Mouse (Mus musculus): ENCODE data around the gene Syce2. TPM values are rescaled to one million over a fixed set of nuclear protein-coding genes. Genes with fewer than 3 reads are reported as not detected.

Syce2 gene
- polyA plus RNA-seq, 1 experiment from 2014 or later, result 70.3 TPM

DNA sequence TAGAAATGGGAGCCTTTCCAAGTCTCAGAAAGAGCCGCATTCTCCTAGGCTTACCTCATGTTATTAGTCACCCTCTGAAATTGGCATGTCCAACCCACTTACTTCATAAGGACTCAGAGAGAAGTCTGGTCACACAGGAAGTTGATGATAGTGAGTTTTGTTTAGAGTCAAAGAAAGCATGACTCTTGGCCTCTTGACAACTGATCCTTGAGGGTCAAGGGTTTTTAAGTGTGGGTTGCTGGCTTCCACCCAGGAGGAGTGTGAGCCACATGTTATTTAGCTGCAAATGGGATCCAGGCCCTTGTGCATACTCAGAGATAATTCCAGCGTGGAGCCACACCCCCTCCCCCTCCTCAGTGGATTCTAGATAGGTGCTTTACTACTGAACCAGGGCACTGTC, 49.7 kb downstream of the Syce2 start:
- Histone ChIP-seq H3K27ac (no peak overlapping the region), H3K36me3 (no peaks in the 10 kb centered on the region), H3K9me3 (replicated peaks) (no peaks in the 10 kb centered on the region), H3K4me2 (no peak overlapping the region), H3K9ac (no peak overlapping the region), H3K4me1 (0 out of 2 replicates have a peak, but pooled peaks cover 4% of the 10 kb centered on the region), H3K4me3 (replicated peaks) (no peak overlapping the region), H3K27me3 (peaks cover 46% of the 10 kb centered on the region)
- ATAC-seq (replicated peaks; ENCODE audit: low FRiP score), result no peak
- 83% methylated on average over 2 of the region's 2 CpGs for WGBS

- Histone ChIP-seq H3K27ac (no peak overlapping the region), H3K36me3 (no peaks in the 10 kb centered on the region), H3K4me3 (replicated peaks) (no peak overlapping the region), H3K9ac (no peak overlapping the region), H3K4me2 (no peak overlapping the region), H3K27me3 (peaks cover 37% of the 10 kb centered on the region), H3K4me1 (peaks cover 10% of the 10 kb centered on the region), H3K9me3 (replicated peaks) (no peaks in the 10 kb centered on the region)
- ATAC-seq (replicated peaks; ENCODE audit: low FRiP score), result no peak
- WGBS, result 68% methylated on average over 7 of the region's 7 CpGs
These were observed 53.6 kb downstream of the Syce2 start for GRCm38 (mm10) chr8:84925557-84925956.

DNA sequence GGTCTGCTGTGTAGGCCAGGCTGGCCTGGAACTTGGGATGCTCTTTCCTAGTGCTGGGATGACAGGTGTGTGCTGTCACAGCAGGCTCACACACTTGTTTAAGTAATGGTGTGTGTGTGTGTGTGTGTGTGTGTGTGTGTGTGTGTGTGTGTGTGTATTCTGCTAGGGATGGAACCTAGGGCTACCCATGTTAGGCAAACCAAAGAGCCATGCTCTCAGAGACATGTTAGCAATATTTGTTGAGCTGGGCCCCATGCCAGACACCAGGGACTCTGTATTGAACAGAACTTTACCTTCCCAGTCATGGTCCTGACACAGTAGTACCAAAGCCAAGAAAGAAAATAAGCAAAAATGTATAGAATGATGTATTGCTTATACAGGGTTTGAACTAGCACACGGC, 55.6 kb downstream of the Syce2 start:
- Histone ChIP-seq H3K36me3 (no peaks in the 10 kb centered on the region), H3K9me3 (replicated peaks) (no peaks in the 10 kb centered on the region), H3K27ac (no peak overlapping the region), H3K4me1 (peaks cover 10% of the 10 kb centered on the region), H3K4me2 (no peak overlapping the region), H3K27me3 (peaks cover 55% of the 10 kb centered on the region), H3K4me3 (replicated peaks) (no peak overlapping the region), H3K9ac (no peak overlapping the region)
- ATAC-seq (replicated peaks; ENCODE audit: low FRiP score), result no peak
- 90% methylated on average over 1 of the region's 1 CpGs for WGBS

GRCm38 (mm10) chr8:84928456-84929306, 56.8 kb downstream of the Syce2 start:
- 3% methylated on average over 51 of the region's 52 CpGs for WGBS
- Histone ChIP-seq H3K36me3 (no peaks in the 10 kb centered on the region), H3K4me2 (peak overlapping the region; percentile 72), H3K4me3 (replicated peaks) (peak overlapping the region; percentile 38), H3K9ac (no peak overlapping the region), H3K27me3 (peaks cover 55% of the 10 kb centered on the region), H3K27ac (no peak overlapping the region), H3K4me1 (peaks cover 10% of the 10 kb centered on the region), H3K9me3 (replicated peaks) (no peaks in the 10 kb centered on the region)
- ATAC-seq (replicated peaks; ENCODE audit: low FRiP score), result peak; percentile 79

- Histone ChIP-seq H3K27me3 (peaks cover 69% of the 10 kb centered on the region), H3K27ac (no peak overlapping the region), H3K9ac (no peak overlapping the region), H3K36me3 (no peaks in the 10 kb centered on the region), H3K4me3 (replicated peaks) (no peak overlapping the region), H3K9me3 (replicated peaks) (no peaks in the 10 kb centered on the region), H3K4me2 (no peak overlapping the region), H3K4me1 (peaks cover 19% of the 10 kb centered on the region)
- ATAC-seq (replicated peaks; ENCODE audit: low FRiP score), result no peak
- 82% methylated on average over 13 of the region's 13 CpGs for WGBS
These were observed 58.7 kb downstream of the Syce2 start for GRCm38 (mm10) chr8:84930582-84930981.

GRCm38 (mm10) chr8:84933767-84934559, 62.1 kb downstream of the Syce2 start:
- no peak overlapping the region for H3K9ac ChIP-seq
- ATAC-seq (replicated peaks; ENCODE audit: low FRiP score), result no peak
- WGBS, result 72% methylated on average over 16 of the region's 16 CpGs
- H3K36me3 ChIP-seq, result no peaks in the 10 kb centered on the region
- H3K27ac ChIP-seq, result no peak overlapping the region
- H3K4me2 ChIP-seq, result no peak overlapping the region
- H3K27me3 ChIP-seq, result peaks cover 92% of the 10 kb centered on the region
- H3K4me3 ChIP-seq (replicated peaks), result no peak overlapping the region
- H3K4me1 ChIP-seq, result peaks cover 24% of the 10 kb centered on the region
- H3K9me3 ChIP-seq (replicated peaks), result no peaks in the 10 kb centered on the region

- ATAC-seq (replicated peaks; ENCODE audit: low FRiP score), result peak; percentile 72
- H3K4me2 ChIP-seq, result peak overlapping the region; percentile 33
- peaks cover 92% of the 10 kb centered on the region for H3K27me3 ChIP-seq
These were observed 62.9 kb downstream of the Syce2 start for GRCm38 (mm10) chr8:84934860-84935259.

DNA sequence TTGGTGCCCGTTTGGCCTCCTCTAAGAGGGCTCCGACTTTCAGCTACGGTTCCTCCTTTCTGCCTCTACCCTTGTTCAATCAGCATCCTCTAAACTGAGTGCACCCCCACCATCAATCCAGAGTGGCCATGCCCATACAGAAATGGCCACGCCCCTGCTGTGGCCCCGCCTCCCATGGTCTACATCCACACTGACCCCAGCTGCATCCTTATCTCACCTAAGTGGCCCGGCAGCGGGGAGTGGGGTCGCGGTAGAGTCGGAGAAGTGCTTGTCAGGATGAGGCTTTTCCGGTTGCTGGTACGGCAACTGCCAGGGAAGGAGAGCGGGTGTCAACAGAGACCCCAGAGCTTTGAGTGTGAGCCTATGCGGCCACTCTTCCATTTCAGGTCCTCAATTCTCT, 63.6 kb downstream of the Syce2 start:
- 0 out of 2 replicates have a peak, but pooled peaks have one; percentile 13 for ATAC-seq (replicated peaks; ENCODE audit: low FRiP score)
- H3K9ac ChIP-seq, result no peak overlapping the region
- H3K9me3 ChIP-seq (replicated peaks), result no peaks in the 10 kb centered on the region
- H3K4me3 ChIP-seq (replicated peaks), result no peak overlapping the region
- H3K4me1 ChIP-seq, result peaks cover 21% of the 10 kb centered on the region
- 4% methylated on average over 14 of the region's 14 CpGs for WGBS
- H3K4me2 ChIP-seq, result peak overlapping the region; percentile 33; the same call in 1 of the 2 replicates
- no peak overlapping the region for H3K27ac ChIP-seq
- H3K36me3 ChIP-seq, result no peaks in the 10 kb centered on the region
- H3K27me3 ChIP-seq, result peaks cover 92% of the 10 kb centered on the region

More at GRCm38 (mm10) chr8:84934860-84935259, 62.9 kb downstream of the Syce2 start:
- H3K27ac ChIP-seq, result no peak overlapping the region
- no peak overlapping the region for H3K9ac ChIP-seq
- peaks cover 21% of the 10 kb centered on the region for H3K4me1 ChIP-seq
- no peaks in the 10 kb centered on the region for H3K36me3 ChIP-seq
- H3K4me3 ChIP-seq (replicated peaks), result no peak overlapping the region; the same call in 1 of the 2 replicates
- no peaks in the 10 kb centered on the region for H3K9me3 ChIP-seq (replicated peaks)
- under 1% methylated on average over 15 of the region's 15 CpGs for WGBS

GRCm38 (mm10) chr8:84936041-84936961, 64.4 kb downstream of the Syce2 start:
- Histone ChIP-seq H3K4me2 (peak overlapping the region; percentile 87), H3K9ac (no peak overlapping the region), H3K27me3 (peaks cover 94% of the 10 kb centered on the region), H3K4me3 (replicated peaks) (peak overlapping the region; percentile 48), H3K27ac (no peak overlapping the region), H3K36me3 (no peaks in the 10 kb centered on the region), H3K9me3 (replicated peaks) (no peaks in the 10 kb centered on the region), H3K4me1 (peaks cover 21% of the 10 kb centered on the region)
- ATAC-seq (replicated peaks; ENCODE audit: low FRiP score), result no peak
- 21% methylated on average over 20 of the region's 23 CpGs for WGBS

DNA sequence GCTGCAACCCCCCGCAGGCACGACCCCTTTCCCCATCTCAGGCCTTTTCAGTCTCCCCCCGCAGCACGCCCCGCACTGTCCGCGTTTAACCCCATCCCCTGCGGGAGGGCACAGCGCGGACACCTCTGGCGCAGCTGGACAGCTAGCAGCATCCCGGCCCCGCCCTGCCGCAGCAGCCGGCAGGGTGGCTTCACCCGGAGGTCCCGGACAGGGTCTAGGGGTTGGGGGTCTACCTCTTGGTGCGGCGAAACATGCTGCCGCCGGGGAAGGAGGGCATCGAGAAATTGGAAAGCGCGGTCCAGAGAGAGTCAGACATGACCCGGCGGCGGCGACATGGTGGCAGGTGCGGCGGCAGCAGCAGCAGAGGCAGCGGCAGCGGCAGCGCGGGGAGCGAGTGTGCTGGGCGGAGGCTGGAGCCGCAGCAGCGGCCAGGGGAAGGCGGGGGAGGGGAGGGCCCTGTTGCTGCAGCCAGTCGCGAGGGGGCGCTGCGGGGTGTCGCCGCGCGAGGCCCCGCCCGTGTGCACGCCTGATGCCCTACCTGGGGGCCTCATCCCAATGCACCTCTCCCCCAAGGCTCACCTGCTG, 65.1 kb downstream of the Syce2 start, which contains the start of gene Mast1:
Gene Mast1, minus strand, starts transcription at position 398 of the 585 bp plus-strand sequence.
- no peaks in the 10 kb centered on the region for H3K9me3 ChIP-seq (replicated peaks)
- H3K9ac ChIP-seq, result 0 out of 2 replicates have a peak within 1 kb of the TSS, but pooled peaks have one; percentile 21
- peaks cover 21% of the 10 kb centered on the region for H3K4me1 ChIP-seq
- WGBS, result 1% methylated on average over 48 of the region's 50 CpGs
- ATAC-seq (replicated peaks; ENCODE audit: low FRiP score), result peak; percentile 61
- no peak within 1 kb of the TSS for H3K27ac ChIP-seq
- no peaks in the 10 kb centered on the region for H3K36me3 ChIP-seq
- peak within 1 kb of the TSS; percentile 87 for H3K4me2 ChIP-seq
- peak within 1 kb of the TSS; percentile 48 for H3K4me3 ChIP-seq (replicated peaks)
- H3K27me3 ChIP-seq, result peaks cover 93% of the 10 kb centered on the region
